Mouse (Mus musculus): ENCODE data around the gene Zc3h4. TPM values are rescaled to one million over a fixed set of nuclear protein-coding genes. Genes with fewer than 3 reads are reported as not detected.
A peak's percentile ranks its signal among the peaks of the same experiment; 100 is the strongest.

Gene Zc3h4
- total RNA-seq, 4 experiments from 2014 or later = 48.3 to 56.6 (median 52.4) TPM

DNA sequence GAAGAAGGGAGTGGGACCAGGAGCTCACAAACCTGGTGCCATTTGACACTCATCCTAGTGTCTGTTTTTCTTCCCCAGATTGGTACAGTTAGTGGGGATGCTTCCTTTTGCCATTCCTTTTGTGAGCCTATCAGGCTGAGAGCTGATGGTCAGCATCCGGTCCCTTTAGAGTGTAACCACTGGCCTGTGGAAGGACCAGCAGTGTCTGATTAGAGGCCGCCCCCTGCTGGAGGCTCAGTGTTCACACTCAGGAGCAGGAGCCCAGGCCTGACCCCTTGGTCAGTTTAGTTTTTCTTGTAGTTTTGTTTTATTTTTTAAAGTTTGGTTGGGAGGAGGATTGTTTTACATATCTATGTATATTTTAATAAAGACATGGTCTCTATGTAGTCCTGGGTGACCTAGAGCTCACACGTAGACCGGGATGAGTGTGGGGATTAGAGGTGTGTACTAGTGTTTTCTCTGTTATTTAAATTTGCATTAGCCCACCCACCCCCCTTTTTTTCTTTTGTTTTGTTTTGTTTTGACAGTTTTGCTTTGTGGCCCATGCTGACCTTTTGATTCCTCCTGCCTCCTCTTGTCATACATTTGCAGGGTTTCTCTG, 25.5 kb downstream of the Zc3h4 start:
- peak; percentile 37 to 48 for DNase-seq (ENCODE audit: low spot score in 2 of 2)

- DNase-seq (ENCODE audit: low spot score in 2 of 2) = no peak
Measured at GRCm38 (mm10) chr7:16433352-16433971, 32.8 kb downstream of the Zc3h4 start.

DNA sequence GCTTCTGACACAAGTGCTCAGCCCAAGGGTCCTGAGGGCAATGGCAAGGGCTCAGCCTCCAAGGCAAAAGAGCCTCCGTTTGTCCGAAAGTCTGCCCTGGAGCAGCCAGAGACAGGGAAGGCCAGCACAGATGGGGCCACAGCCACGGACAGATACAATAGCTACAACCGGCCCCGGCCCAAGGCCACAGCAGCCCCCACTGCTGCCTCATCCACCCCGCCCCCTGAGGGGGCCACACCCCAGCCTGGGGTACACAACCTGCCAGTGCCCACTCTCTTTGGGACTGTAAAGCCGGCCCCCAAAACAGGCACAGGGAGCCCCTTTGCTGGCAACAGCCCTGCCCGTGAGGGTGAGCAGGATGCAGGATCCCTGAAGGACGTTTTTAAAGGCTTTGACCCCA, 34.4 kb downstream of the Zc3h4 start:
- DNase-seq (ENCODE audit: low spot score in 2 of 2) = no peak

- no peak for DNase-seq (ENCODE audit: low spot score in 2 of 2)
Measured at GRCm38 (mm10) chr7:16441241-16441640, 40.5 kb downstream of the Zc3h4 start.

DNA sequence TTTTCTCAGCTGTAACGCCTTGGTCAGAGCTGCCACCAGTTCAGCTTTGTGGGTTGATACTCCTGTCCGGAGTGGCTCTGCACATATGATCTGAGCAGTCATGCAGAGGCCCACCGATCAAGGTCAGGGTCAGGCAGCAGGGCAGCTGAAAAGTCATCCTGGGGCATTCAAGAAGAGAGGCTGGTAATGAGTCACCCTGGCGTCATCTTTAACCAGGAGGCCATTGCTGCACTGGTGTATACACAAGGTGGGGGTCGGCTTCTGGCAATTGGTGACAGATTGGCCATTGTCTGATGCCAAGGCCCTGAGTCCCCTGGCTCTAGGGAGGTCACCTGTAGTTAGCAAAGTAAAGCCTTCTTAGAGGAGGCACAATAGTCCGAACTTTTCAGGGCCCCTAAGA, 50.9 kb downstream of the Zc3h4 start:
- DNase-seq (ENCODE audit: low spot score in 2 of 2) = no peak

- DNase-seq (ENCODE audit: low spot score in 2 of 2) = peak; percentile 69 to 95
Measured at GRCm38 (mm10) chr7:16452587-16453073, 51.9 kb downstream of the Zc3h4 start, which contains the start of gene Tmem160. Gene Tmem160 (plus strand): TSS chr7:16452779.

- peak; percentile 32 to 50 for DNase-seq (ENCODE audit: low spot score in 2 of 2)
Measured at GRCm38 (mm10) chr7:16453118-16453711, 52.5 kb downstream of the Zc3h4 start.

GRCm38 (mm10) chr7:16455016-16455415, 54.3 kb downstream of the Zc3h4 start:
- no peak for DNase-seq (ENCODE audit: low spot score in 2 of 2)

DNA sequence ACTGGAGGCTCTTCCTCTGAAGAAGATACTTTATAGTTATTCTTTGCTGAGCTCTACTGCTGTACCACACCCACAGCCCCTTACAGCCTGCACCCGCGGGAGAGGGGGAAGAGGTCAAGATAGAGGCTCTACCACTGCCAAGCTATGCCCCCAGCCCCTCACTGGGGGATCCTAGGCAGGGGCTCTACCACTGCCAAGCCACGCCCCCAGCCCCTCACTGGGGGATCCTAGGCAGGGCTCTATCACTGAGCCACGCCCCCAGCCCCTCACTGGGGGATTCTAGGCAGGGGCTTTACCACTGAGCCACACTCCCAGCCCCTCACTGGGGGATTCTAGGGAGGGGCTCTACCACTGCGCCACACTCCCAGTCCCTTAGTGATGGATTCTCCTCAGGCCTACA, 55.6 kb downstream of the Zc3h4 start:
- no peak for DNase-seq (ENCODE audit: low spot score in 2 of 2)

DNA sequence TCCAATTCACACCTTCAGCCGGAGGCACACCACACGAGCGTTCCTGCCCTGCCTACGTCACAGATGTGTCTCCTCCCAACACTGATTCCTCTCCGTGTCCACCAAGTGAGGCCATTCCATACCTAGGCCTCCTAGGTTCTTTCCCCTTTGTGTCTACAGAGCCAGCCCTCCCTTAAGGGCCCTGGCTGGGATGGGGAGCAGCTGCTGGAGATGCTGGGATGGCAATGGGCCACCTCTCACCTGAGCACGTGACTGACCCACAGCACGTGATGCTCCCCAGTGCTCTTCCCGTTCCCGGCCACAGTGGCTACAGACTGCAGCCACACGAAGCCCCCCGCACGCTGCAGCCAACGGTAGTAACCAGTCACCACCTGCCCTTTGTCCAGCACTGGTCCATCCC, 59.9 kb downstream of the Zc3h4 start:
- DNase-seq (ENCODE audit: low spot score in 2 of 2) = no peak

DNA sequence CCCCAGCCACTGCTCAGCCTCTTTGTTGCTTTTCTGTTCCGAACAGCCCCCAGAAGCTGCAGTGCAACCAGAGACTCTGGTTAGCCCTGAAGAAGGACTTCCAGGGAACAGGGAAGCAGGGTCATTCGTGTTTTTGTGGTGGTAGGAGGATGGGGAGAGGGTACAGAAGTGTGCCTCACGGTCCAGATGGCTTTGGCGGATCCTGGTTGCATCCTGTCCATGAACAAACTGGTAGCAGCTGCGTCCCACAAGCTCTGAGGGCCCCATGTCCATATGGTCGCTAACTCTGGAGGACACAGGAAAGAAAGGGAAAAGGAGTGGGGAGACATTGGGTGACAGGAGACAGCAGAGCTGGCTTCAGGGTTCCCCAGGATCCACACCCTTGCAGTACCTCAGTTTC, 60.4 kb downstream of the Zc3h4 start:
- DNase-seq (ENCODE audit: low spot score in 2 of 2) = no peak

GRCm38 (mm10) chr7:16461705-16462104, 61.0 kb downstream of the Zc3h4 start:
- DNase-seq (ENCODE audit: low spot score in 2 of 2) = no peak

GRCm38 (mm10) chr7:16463214-16463613, 62.5 kb downstream of the Zc3h4 start:
- peak in 1 of 2 experiments; percentile 73 for DNase-seq (ENCODE audit: low spot score in 2 of 2)

- peak in 1 of 2 experiments; percentile 51 for DNase-seq (ENCODE audit: low spot score in 2 of 2)
Measured at GRCm38 (mm10) chr7:16465160-16465559, 64.5 kb downstream of the Zc3h4 start.

DNA sequence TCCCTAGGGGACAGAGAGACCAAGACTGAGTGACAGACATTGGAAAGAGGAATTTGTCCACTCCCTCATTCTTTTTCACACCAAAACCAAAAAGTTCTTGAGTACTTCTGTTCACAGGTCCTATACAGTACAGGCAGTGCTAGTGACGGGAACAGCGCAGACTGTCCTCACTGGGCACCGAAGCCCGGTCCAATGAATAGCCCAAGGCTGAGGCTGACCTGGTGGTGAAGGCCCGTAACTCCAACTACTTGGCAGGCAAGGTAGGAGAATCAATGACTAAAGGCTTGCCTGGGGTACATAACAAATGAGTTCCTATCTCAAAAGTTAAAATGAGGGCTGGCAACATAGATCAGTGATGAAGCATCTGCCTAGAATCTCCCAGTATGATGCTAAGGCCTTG, 64.9 kb downstream of the Zc3h4 start:
- DNase-seq (ENCODE audit: low spot score in 2 of 2) = no peak

- DNase-seq (ENCODE audit: low spot score in 2 of 2) = no peak
Measured at GRCm38 (mm10) chr7:16466565-16466964, 65.9 kb downstream of the Zc3h4 start.

DNA sequence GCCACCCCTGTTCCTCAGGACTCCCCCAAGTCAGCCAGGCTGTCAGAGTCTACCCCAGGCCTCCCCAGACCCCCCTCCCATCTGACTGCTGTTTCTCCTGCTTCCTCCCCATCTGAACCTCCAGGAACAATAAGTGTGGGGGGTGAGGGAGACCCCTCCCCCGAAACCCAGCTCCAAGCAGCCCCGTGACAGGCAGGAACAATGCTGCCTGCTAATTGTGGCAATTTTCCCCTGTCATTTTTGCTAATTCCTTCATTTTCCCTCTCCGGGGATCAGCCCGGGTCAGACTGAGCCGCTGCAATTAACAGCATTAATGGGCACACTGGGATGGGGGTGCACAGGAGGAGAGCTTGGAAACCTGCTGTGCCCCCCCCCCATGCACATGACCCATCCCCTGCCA, 67.4 kb downstream of the Zc3h4 start:
- no peak for DNase-seq (ENCODE audit: low spot score in 2 of 2)

GRCm38 (mm10) chr7:16471549-16471948, 70.8 kb downstream of the Zc3h4 start:
- no peak for DNase-seq (ENCODE audit: low spot score in 2 of 2)

DNA sequence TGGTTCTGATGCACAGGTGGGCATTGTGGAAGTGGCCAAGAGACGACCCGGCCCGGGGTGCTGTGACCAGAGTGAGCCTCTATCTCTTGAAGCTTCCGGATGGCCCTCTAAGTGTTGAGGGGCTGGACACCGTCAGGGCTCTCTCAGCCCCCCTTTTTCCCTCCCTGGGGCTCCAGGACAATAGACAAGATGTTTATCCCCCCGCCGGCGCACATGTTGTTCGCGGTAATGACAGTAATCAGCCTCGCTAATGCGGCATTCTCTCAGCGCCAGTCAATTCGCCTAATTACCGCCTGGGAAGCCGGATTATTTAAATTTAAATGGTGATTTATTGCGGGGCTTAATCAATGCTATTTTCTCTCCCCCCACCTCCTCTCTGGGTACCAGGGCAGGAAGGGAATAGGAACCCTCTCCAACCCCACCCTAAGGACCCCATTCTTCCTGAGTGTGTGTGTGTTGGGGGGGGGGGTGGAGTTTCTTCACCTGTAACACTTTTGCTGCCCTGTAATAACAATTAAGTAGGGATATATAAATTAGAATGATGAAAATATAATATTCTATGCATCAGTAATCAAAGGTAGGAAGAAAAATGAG, 71.5 kb downstream of the Zc3h4 start:
- no peak for DNase-seq (ENCODE audit: low spot score in 2 of 2)

- no peak for DNase-seq (ENCODE audit: low spot score in 2 of 2)
Measured at GRCm38 (mm10) chr7:16473847-16474246, 73.1 kb downstream of the Zc3h4 start.

- DNase-seq (ENCODE audit: low spot score in 2 of 2) = no peak
Measured at GRCm38 (mm10) chr7:16474445-16474844, 73.7 kb downstream of the Zc3h4 start.

DNA sequence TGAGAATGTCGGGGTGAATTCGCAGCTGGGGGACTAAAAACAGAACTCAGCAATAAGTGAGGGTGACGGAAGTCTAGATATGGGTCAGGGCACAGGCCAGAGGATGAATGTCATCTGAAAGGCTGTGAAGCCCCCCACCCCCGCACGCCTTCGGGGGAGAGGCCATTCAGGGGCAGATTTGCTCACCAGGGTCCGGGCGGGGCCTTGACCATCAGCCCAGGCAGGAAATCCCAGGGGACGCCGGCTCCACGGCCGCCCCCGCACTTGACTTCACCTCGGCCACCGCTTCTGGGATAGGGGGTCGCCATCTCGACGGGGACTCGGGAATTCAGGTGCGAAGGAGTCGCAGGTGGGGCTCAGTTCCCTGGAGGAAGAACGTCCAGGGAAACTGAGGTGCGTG, 74.6 kb downstream of the Zc3h4 start:
- no peak for DNase-seq (ENCODE audit: low spot score in 2 of 2)
